Mouse (Mus musculus) cerebellum, adult 11-12 months (tissue): Measurements from ENCODE around the gene Pdx1.

Experiments used
- DNase-seq: peaks from one replicate; pipeline ENCODE4 v3.0.0; 2022

The Pdx1 gene

DNA sequence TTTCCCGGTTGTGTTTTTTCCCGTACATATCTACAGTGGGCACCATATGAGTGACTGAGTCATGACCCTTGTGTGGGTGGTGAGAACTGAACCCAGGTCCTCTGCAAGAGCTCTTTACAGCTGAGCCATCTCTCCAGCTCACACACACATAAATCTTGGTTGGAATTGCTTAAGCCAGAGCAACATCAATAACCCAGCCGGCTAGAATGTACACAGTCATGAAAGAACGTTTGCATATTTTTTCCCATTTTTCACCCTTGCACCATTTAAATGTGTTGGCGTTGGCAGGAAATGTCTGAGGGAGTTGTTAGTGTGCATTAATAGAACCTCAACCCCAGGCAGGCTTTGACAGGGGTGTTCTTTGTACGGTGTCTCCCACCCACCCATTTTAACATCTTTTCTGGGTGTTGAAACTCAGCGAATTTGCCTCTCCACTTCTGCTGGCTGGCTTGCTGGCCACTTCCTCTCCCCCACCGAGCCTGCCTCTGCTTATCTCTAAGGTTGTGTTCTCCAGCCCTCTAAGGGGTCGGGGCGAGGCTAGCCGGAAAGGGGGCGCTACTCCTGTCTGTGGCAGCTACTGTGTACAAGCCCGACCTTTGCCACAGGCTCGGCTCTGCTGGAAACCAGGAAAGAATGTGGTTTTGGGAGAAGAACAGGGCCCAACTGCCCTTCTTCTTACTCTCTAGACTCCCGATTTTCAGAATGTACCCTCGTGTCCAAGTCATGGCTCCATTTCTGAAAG is 22.2 kb downstream of the Pdx1 start:
- DNase-seq: no peak

DNA sequence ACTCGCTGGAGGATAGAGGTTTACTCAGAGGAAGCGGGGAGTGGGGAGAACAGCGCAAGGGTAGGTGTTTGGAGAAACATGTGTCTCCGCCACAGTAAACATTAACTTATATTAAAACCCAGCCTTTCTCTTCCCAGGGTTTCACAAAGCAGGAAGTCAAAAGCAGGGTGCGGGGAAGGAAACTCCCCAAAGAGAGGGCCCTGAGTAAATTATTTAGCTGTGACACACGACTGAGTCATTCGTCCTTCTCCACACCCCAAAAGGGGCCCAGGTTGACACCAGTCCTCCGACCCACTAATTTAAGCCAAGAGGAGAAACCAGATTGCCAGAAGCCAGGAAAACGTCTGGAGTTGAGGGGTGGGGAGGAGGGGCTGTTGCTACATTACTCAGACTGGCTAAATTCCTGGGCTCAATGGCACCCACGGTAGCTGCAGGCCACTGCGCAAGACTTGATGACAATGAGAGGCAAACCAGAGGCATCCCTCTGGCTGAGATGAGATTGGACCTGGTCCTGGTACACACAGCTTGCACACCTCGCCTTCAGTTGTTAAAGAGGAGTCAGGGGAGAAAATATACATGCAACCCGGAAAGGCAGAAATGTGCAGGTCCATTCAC is 22.9 kb downstream of the Pdx1 start:
- no peak for DNase-seq

DNA sequence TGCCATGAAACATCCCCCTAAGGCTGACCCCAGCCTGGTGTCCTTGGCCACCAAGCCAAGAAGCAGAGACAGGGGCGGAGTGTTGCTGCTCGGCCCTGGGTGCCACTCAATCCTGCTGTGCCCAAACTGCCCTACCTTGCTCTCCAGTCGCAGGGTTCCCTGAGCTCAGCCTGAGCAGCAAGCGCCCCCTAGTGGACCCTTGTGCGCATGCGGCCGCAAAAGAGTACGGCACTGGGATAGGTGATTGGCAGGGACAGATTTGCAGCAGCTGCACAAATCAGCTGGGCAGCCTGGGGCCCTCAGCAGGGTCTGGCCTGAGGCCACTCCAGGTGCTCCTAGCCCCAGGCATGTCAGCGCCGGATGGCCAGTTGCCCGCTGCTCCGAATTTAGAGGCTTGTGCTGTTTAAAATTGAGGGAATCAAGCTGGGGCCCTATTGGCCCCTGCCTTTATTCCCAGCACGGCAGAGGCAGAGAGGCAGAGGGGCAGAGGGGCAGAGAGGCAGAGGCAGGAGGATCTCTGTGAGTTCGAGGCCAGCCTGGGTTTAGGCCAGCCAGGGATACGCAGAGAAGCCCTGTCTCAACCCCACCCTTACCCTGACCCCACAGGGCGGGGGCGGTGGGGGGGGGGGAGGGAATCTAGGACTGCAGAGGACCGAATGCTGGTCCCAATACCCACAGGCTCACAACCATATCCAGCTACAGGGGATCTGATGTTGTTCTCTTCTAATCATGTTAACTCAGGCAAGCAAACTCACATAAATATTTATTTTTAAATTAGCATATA is 23.6 kb downstream of the Pdx1 start:
- peak; percentile 16 for DNase-seq

DNA sequence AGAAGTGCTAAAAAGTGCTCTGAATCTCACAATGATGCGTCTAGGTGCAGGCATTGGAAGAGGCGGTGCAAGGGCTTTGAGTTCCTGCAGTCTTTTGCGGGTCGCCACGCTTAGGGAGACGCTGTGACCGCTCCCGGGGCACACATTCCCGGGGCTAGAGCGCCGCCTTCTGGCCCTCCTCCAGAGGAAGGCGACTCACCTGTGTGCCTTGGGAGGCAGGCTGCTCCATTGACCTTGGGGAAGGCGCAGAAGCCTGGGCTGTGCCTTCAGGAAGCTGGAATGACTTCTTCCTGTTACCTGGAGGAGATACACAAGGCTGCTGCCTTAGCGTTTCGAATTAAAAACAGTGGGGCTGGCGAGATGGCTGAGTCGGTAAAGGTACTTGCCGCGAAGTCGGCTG is 24.4 kb downstream of the Pdx1 start:
- no peak for DNase-seq

DNA sequence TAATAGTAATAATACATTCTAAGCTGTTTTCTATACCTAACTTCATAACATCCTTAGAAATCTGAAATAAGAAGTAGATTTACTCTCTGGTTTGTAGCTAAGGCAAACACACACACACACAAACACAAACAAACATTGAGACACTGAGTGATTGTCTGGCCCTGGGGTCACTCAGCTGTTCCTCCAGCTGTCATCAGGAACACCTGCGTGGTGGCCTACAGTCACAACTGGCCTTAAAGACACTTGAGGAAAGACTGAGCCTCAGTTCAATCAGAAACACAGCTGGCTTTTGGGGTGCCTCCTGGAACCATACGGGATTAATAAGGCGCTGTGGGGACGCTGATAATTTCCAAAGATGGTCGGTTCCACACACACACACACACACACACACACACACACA is 27.5 kb downstream of the Pdx1 start:
- no peak for DNase-seq

DNA sequence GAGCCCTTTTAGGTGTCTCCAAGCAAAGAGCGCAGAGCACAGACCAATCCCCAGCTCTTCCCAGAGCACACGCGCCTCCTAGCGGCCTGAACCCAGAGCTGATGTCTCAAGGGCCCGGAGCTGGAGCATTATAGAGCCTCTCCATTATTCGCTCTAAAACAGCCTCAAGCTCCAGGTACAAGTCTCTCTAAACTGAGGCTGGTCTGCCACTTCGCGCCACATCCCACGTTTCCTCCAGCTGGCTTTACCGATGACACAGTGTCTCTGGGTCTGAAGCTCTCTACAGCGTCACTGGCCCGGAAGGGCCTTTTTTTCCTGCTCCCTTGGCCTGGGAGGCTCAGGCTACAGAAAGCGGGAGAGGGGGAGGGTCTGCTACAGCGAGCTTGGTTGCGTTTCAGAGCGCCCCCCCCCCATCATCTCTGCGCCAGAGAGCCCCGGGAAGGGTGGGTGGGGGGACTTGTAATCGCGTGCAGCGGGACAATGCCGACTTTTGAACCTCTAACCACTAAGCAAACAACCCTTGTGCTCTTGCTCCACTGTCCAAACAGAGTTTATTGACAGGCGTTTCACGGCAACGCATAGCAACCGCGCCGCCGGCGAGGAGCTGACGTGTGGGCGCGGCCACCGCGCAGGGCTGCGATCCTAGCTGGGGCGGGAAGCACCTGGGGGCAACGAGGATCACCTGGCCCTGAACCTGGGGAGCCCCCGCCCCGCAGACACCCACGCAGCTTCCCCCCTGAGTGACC is 29.7 kb downstream of the Pdx1 start:
- no peak for DNase-seq

DNA sequence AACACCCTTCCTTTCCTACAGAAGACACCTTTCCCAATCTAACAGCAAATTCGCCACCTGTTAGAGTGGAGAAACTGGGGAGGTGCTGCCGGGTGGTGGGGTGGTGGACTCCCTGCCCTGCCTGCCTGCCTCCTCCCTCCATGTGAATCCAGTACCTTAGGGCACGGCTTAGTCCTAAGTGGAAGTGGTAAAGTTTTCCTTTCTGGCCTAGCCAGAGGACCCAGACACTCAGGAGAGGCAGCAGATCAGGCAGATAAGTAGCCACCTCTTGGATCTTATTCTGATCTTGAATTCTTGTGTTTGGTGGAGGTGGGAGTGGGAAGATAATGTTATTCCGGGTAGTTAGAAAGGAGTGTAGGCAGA is 30.2 kb downstream of the Pdx1 start:
- DNase-seq: no peak

DNA sequence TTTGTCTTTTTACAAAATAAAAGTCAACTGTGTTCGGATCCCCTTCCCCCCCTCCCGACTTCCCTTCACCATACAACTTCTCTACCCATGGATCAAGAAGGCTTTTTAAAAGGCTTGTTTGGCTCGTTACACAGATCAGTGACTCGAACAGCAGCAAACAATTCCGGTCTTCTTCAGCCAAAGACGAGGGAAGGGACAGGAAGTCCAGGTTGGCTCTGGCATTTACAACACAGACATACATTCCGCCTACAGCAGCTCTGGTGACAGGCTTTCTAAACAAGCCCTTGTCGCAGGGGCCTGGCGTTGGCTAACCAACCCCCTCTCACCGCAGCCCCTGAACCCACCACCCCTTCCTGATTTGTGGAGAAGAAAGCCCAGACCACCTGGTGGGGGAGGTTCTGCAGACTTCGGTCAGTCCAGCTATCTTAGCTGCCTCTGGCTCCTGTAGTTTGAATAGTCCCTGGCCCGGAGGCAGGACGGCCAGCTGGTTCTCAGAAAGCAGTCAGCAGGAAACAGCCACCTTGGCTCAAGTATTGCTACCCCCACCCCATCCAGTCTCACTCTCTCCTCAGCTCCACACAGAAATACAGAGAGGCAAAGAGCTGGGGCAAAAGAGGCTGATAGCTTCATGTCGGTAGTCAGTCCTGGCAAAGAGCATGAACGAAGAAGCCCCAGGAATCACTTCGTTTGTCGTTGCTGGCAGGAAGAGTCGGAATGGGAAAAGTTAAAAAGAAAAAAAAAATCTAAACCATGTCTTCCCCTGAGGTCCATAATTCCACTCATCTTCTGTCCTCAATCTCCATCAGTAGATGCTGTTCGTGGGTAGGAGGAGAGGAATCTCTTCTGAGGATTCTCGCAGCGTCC is 31.4 kb downstream of the Pdx1 start:
- no peak for DNase-seq

DNA sequence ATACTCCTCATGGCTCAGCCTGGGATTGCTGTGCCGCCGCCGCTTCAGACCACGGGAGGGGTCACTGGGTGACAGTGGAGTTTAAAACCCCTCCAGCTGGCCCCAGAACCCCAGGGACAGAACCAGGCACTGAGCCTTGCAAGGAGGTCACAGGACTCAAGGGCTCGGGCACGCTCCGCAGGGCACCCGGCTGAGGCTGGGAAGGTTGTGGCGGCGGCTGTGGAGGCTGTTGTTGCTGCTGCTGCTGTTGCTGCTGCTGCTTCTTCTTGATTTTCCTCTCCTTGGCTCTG is 32.0 kb downstream of the Pdx1 start:
- no peak for DNase-seq

DNA sequence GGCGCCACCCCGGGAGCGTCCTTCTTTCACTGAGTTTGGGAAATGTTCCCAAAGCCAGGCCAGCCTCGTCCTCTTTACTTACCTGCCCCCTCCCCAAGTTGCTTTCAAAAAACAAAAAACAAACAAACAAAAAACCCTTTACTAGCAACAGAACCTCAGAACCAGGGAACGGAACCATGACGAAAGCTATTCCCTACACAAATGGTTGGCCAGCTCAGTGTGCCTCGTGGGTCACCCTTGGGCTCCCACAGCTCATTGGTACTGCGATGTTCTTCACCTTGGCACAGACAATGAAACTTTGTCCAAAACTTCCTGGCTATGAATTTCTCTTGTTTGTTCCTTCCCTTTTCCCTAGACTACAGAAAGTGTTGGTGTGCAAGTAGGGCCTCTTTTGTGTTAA is 32.4 kb downstream of the Pdx1 start:
- DNase-seq: no peak

DNA sequence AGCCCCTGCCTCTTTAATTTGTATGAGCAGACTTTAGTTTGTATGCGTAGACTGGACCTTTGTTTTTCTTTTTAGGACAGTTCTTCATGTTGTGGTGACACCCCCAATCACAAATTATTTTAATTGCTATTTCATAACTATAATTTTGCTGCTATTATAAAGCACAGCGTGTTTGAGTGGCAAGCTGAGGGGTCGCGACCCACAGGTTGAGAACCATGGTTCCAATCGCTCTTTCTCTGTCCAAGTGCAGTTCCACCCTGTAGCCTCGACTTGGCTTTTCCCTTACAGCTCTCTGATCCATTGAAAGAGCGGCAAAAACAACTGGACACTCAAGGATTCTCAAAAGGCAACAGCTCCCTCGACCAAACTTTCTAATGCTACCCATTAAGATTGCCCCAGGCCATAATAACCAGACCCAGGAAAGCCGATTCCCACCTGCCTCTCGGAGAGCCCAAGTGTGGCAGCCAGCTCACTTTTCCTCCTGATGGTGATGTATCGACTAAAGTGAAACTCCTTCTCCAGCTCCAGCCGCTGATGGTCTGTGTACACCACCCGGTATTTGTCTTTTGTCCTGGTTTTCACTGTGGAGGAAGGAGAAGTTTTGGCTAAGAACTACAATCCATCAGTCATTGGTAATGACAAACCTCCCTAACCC is 33.1 kb downstream of the Pdx1 start:
- no peak for DNase-seq

DNA sequence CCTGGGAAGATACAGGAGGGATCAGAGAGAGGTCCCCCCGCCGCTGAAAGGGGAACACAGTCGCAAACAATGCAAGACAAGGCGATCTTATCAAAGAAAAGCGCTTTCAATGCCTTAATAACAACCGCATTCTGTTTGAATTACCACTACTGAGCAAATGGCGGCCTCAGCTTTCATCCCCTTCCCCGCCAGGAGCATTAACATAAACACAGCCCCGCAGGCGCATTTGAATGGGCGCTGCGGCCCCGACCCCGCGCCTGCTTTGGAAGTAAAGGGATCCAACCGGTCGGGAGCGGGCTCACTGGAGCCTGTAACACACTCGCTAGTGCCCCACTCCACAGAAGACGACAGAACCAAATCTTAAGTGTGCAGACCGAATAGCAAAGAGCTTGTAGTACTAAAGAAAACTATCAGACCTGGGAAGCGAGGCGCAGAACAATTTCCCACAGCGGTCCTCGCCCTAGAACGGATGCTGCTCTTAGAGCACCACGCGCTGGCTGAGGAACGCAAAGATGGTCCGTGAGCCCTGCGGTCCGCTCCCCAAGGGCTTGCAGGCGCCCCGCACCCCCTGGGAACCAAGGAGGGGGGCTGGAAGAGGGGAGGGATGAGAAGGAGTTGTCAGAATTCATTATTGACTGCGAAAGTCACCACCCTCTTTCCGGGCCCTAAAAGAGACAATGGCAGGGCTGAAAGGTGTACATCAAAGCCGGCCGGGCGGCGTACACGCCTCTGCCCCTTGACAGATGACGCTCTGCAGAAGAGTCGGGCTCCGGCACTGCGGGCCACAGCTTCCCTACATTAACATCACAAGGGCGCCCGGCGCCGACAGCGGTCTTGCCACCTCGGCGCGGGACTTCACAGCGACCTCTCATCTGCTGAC is 34.8 kb downstream of the Pdx1 start:
- DNase-seq: no peak

DNA sequence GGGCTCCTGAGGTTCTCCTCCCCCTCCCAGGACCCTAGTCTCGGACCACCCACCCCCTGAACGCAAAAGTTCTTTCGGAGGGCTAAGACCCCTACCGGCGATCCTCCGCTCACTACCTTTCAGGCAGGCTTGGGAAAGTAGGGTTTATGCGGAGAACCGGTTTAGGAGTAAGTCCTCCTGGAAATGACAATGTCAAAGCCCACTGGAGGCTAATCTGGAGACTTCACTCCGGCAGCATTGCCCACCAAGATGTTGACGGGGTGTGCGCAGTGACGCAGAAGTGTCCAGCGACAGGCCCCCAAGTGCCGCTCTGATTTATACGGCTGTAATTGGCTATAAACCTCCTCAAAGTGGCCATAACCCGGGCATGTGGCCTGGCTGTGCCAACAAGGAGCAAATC is 35.4 kb downstream of the Pdx1 start:
- DNase-seq: no peak

DNA sequence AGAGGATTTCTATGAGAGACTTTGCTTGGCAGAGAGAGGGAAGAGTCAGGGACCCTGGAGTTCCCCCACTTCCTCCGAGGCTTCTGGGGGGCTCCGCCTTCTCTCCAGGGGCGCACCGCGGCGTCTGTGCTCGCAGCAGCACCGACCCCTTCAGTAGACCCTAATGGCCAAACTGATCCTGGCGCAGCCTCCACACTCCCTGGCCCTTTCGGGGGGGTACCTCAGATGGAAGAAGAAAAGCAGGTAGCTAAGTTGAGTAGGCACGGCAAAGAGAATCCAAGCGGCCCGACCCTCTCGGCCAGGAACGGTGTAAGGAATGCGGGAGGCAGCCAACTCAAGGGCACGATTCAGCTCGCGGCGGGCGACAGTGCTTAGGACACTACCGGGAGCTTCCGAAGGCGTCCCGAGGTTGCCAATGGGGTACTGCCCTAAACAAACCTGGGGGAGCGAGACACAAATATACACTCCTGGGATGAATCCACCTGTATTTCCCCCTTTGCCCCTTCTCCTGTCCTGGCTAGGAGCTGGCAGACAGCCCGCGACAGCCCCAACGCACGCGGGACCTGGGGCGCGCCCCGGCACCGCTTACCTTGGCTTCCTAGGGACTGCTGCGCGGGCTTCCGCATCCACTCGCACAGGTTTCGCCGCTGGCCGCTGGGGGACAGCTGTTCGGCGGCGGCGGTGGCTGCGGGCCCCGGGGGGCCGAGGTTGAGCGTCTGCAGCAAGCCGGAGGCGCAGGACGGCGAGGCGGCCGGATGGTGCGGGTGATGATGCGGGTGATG is 36.3 kb downstream of the Pdx1 start:
- no peak for DNase-seq

DNA sequence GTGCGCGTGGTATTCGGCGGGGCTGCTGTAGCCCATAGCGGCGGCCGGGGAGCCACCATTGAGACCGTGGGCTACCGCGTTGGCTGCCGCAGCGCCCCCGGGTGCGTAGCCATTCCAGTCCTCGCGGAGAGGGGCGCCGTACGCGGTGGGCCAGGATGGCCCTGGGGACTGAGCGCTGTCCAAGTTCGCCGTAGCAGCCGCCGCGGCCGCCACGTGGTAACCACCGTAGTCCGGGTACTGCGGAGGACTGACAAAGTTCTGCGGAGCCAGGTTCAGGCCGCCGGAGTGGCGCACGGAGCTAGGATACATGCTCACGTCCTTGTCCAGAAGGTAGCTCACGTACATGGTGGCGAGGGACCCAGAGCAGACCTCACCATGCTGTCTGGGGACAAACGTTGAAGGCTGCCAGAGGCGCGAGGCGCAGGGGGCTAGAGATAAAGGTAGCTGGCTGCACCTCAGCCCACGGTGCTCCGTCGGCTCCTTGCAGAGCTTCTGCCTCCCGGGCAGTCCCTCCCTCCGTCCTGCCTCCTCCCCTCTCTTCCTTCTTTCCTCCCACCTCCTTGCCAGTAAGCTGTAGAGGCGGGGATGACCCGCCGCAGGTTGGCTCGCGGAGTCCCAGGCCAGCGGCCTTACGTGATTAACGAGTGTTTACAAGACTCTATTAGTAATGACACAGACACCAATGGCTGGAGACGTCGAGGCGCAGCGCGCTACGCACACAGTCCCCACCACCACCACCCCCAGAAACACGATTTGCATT is 37.1 kb downstream of the Pdx1 start, which contains the start of gene Cdx2:
Cdx2 (minus strand) TSS at position 633 of the 760 bp plus-strand sequence.
- DNase-seq: no peak

DNA sequence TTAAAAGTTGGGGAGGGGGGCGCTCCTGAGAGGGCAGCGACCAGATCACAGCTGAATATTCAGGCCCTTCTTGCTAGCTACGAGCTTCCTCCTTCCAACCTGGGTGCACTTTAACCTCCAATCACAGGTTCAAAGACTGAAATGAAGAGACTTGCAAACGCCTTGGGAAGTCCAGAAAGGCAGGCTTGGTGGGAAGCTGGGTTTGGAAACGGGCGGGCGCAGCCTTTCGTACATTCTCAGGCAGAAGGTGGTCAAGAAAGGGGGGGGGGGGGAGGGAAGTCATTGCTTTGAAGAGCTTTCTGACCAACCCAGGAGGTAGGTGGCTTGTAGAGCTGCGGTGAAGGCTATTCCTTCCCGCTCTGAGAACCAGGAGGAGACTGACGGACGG is 37.6 kb downstream of the Pdx1 start:
- DNase-seq: no peak

DNA sequence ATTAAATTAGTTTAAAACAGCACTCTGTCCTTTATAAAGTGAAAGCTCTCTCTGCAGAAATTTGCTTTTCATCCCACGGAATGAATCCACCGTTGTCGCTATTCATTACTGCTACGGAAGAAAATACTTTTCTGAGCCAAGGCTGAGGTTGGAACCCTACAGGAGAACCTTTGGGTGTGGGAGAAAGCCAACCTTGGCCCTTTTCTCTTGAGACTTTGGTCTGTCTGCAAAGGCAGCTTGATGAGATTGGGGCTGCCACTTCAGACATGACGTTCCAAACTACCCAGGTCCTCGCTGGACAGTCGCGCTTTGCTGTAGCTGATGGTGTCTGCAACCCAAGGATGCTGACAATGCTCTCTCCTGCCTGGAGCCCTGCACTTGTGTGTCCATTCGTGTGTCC is 38.7 kb downstream of the Pdx1 start:
- DNase-seq: no peak

DNA sequence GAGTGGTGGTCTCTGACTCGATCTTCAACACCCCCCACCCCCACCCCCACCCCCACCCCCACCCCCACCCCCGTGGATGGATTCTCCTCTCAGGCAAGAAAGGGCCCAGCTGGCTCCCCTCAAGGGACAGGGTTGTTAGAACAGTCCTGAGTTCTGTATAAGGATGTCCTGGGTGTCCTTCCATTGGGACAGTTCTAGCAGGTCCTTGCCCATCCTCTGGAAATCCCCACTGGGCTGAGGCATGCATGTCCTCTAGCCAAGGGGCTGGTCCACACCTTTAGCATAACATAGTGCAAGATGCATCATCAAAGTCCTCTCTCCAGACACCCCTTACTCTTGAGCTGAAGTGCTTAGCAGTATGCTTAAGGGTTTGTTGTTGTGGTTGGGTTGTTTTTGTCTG is 40.0 kb downstream of the Pdx1 start:
- no peak for DNase-seq
